ENCODE assay signal across 23 mouse cellular contexts in genomic region chrX:101128559-101128958, GRCm38 (mm10). TPM values are rescaled to one million over a fixed set of nuclear protein-coding genes. Genes with fewer than 3 reads are reported as not detected.
DNase-seq lines count a peak whose midpoint lies in the region; ATAC-seq lines count a peak whose summit lies in the region.
"Had no signal": no experiment of that assay in that cellular context is flagged by ENCODE, and none has a peak within 500 bp of the region (broad histone marks: within the 10 kb centered on the region; RNA-seq: fewer than 3 reads in every experiment).

No protein-coding gene starts in this region.

- ATAC-seq in hematopoietic stem cell, adult 5-6 weeks (replicated peaks in 1 of 2; ENCODE audit: insufficient read depth in 1 of 2, low FRiP score in 2 of 2, low TSS enrichment in 1 of 2, low read depth in 1 of 2, poor library complexity in 2 of 2, severe bottlenecking in 2 of 2) = peak; percentile 44 to 46; a peak in 1 of 4 replicates
- no peak for ATAC-seq in heart, embryonic 11.5 days (replicated peaks; ENCODE audit: insufficient number of reproducible peaks, low FRiP score, low TSS enrichment)
- ATAC-seq: forebrain, embryonic 13.5 days; hindbrain, postnatal 0 days; midbrain, embryonic 16.5 days had no signal

- H3K4me3 ChIP-seq in heart, embryonic 11.5 days (ENCODE audit: low read depth, low read length) = no peak overlapping the region
- H3K4me3 ChIP-seq: forebrain, embryonic 13.5 days; heart, embryonic 12.5 days; limb, embryonic 10.5 days; liver, embryonic 15.5 days; midbrain, embryonic 10.5 days had no signal

- no peak overlapping the region for H3K9ac ChIP-seq in heart, embryonic 11.5 days (ENCODE audit: low read depth, low read length)
- H3K9ac ChIP-seq: forebrain, embryonic 13.5 days; heart, embryonic 12.5 days; liver, embryonic 15.5 days had no signal

- no peaks in the 10 kb centered on the region for H3K4me1 ChIP-seq in heart, embryonic 11.5 days (ENCODE audit: control insufficient read depth, insufficient read depth, low read length)
- H3K4me1 ChIP-seq: forebrain, embryonic 13.5 days; limb, embryonic 10.5 days; liver, embryonic 15.5 days; midbrain, embryonic 10.5 days had no signal

- H3K4me2 ChIP-seq in heart, embryonic 11.5 days = no peak overlapping the region
- H3K4me2 ChIP-seq: forebrain, embryonic 13.5 days; heart, embryonic 12.5 days; liver, embryonic 15.5 days had no signal

- no peaks in the 10 kb centered on the region for H3K9me3 ChIP-seq in heart, embryonic 11.5 days (replicated peaks; ENCODE audit: control insufficient read depth, low read length)
- H3K9me3 ChIP-seq: forebrain, embryonic 13.5 days; heart, embryonic 12.5 days; limb, embryonic 10.5 days; liver, embryonic 15.5 days; midbrain, embryonic 10.5 days had no signal

- WGBS in heart, embryonic 11.5 days (ENCODE audit: insufficient replicate concordance) = 77% methylated on average over 2 of the region's 2 CpGs

- no peaks in the 10 kb centered on the region for H3K36me3 ChIP-seq in heart, embryonic 11.5 days (ENCODE audit: control insufficient read depth, insufficient read depth, low read length)
- H3K36me3 ChIP-seq: heart, embryonic 12.5 days; limb, embryonic 10.5 days; liver, embryonic 15.5 days; midbrain, embryonic 10.5 days had no signal

- DNase-seq in lung, postnatal 36 days = peak; percentile 11
- DNase-seq in lung, postnatal 4 days = no peak
- peak; percentile 1 to 16 for DNase-seq in CD8-positive naive resting alpha-beta T cell, adult 2 months (ENCODE audit: low read depth in 2 of 2, low spot score in 2 of 2)
- no peak for DNase-seq in gastrocnemius, postnatal 25 days
- no peak for DNase-seq in frontal cortex, postnatal 10 days (ENCODE audit: low spot score in 2 of 2)
- DNase-seq: cerebellum, adult 11-12 months; cerebellum, postnatal 25 days; kidney, adult 18-20 months; kidney, postnatal 10 days; liver; right cerebral cortex, postnatal 14 days had no signal

- no peaks in the 10 kb centered on the region for H3K27me3 ChIP-seq in heart, embryonic 11.5 days (ENCODE audit: control insufficient read depth, insufficient read depth, low read length)
- H3K27me3 ChIP-seq: forebrain, embryonic 13.5 days; heart, embryonic 12.5 days; liver, embryonic 15.5 days had no signal

- H3K27ac ChIP-seq in heart, embryonic 11.5 days (ENCODE audit: low read depth, low read length) = no peak overlapping the region
- H3K27ac ChIP-seq: forebrain, embryonic 13.5 days; hindbrain, postnatal 0 days; limb, embryonic 10.5 days; liver, embryonic 15.5 days; midbrain, embryonic 10.5 days had no signal

RNA-seq across cellular contexts. Expression of gene Slc7a3, which starts 42.7 kb away (rescaled TPM):
- not detected in 2 replicates for total RNA-seq in hematopoietic stem cell, adult 5-6 weeks (2017)
- 0.36 and 0.41 TPM in 2 replicates for polyA plus RNA-seq in heart, embryonic 11.5 days (2014; fragmentation: Nextera tagmentation; extraction: Ambion mirVana)
- under 1 TPM in 1 of 2 experiments, not detected in 1; 0.16 TPM for total RNA-seq in gastrocnemius, postnatal 25 days (2021)
- total RNA-seq: gastrocnemius, adult 8-10 months; granulocyte monocyte progenitor cell, adult 5-6 weeks; heart, postnatal 10 days had no signal

Comparison
In these comparisons a context has a peak if more than half of its experiments do, and no peak if none do; other contexts are left out.
1. DNase-seq: peak in lung, postnatal 36 days (single experiment) and CD8-positive naive resting alpha-beta T cell, adult 2 months (2 of 2); none in lung, postnatal 4 days (0 of 2), gastrocnemius, postnatal 25 days (single experiment) and frontal cortex, postnatal 10 days (0 of 2).